Mouse (Mus musculus): ENCODE results near the gene Dnaaf5.

Dnaaf5 gene

DNA sequence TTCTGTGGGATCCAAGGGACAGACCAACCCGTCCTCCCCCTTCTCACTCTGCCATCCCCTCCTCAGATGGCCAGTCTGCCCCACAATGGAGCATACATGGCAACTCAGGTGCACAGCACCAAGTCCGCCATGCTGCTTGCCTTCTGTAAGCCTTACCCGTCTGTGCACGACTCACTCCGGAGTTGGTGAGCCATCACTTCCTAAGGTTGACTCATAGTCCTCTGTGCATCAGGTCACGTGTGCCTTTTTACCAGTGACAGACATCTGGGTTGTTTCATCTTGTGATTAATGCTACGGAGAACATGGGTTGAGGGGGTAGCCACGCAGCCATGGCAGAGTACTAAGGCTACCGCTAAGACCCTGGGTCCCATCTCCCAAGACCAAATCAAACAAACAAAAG, 9.4 kb upstream of the Dnaaf5 start:
- DNase-seq (ENCODE audit: extremely low spot score, low read depth, low spot score) = no peak

- DNase-seq (ENCODE audit: extremely low spot score, low read depth, low spot score) = no peak
Measured at GRCm38 (mm10) chr5:139141326-139141725, 8.7 kb upstream of the Dnaaf5 start.

DNA sequence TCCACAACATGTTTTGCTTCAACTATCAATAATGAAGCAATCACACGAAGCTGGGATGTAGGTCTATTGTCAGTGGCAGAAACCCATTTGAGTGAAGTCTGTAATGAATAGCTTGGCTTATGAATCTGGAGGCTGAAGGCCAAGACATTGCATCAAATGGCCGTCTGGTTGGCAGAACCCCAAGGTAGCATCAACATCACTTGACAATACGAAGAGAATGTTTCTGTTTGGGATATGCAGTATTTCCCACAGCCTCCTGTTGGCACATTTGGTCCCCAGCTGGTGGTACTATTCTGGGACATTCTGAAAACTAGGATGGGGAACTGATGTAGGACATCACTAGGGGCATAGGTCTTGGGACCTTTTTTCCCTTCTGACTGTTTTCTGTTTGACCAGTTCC, 6.1 kb upstream of the Dnaaf5 start:
- no peak for DNase-seq (ENCODE audit: extremely low spot score, low read depth, low spot score)

GRCm38 (mm10) chr5:139145726-139146125, 4.3 kb upstream of the Dnaaf5 start:
- DNase-seq (ENCODE audit: extremely low spot score, low read depth, low spot score) = no peak

DNA sequence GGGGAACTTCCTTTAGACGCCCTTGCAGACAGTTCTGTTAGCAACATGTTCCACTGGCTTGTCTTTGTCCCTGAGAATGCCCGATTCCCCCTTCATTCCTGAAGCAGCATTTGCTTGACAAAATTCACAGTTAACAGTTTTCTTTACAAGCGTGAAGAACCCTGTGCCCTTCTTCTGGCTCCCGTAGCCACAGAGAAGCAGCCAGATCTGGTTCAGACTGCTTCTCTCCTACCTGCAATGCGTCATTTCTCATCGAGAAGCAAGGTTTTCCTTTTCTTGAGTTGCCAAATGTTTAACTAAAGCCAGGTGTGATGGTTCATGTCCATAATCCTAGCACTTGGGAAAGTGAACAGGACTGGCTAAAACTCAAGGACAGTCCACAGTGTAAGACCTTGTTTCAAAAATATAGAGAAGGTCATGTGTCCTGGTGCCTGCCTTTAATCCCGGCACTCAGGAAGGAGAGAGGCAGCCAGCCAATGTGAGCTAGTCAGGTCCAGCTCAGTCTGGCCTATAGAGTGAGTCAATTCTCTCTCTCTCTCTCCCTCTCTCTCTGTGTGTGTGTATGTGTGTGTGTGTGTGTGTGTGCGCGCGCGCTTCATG, 3.4 kb upstream of the Dnaaf5 start:
- no peak for DNase-seq (ENCODE audit: extremely low spot score, low read depth, low spot score)

DNA sequence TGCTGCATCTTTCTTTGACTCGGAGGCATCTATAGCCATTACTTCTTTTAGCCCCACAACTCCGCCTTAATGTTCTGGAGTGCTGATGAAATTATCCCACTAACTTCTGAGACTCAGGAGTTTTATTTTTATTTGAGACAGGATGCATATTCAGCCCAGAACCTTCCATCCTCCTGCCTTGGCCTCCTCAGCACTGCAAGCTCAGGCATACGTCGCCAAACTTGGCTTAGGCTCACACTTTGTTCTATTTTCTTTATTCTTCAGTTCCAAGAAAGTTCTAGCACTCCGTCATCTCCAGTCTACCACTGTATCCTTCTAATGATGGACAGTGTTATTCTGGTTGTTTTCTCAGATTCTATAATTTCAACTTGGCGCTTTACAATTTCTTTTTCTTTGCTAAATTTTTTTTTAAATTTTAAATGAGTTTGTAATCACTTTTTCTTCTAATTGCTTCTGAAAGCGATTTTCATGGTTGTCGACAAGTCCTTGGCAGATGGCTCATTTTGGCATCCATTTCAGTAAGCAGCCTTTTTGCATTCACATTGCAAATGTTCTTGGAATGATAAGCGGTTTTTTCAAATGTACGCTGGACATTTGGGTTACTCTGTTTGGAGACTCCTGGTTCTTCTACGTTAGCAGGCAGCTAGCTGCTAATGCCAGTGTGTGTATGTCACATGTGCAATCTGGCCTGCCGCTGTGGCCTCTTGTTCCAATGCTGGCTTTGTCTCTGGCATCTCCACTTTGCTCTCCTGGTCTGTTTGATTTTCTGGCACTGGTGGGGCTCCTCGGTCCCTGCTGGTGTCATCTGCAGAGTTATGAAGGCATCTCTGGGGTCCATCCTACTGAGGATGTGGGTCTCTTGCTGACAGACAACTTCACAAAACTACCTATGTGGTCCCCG, 2.6 kb upstream of the Dnaaf5 start:
- no peak for DNase-seq (ENCODE audit: extremely low spot score, low read depth, low spot score)

DNA sequence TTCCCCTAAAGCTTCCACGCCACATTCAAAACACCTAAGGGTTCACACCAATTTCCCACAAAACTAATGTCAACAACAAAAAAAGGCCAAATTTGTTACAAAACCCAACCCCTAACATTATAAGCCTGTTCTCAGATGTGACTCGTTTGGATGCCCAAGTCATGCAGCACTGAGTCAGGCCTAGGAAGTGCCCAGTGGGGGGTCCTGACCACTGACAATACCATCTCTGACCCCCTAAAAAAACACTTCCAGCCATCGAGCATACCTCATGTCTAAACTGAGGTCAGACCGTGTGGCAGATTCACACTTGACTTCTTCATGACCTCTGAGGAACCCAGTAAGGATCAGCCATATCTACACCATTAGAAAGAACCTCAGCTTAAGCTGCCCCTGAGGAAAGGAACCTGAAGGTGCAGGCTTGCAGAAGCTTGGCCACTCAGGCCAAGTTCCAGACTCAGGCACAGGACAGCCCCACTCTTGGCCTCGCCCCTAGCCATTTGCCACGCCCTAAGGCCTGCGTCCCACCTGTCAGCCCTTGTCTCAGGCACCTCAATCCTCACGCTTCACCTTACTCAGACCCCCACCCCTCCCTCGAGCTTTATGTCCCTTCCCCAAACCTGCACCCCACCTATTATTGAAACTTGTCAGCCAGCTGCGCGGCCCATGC, 884 bp upstream of the Dnaaf5 start:
- DNase-seq (ENCODE audit: extremely low spot score, low read depth, low spot score) = no peak

DNA sequence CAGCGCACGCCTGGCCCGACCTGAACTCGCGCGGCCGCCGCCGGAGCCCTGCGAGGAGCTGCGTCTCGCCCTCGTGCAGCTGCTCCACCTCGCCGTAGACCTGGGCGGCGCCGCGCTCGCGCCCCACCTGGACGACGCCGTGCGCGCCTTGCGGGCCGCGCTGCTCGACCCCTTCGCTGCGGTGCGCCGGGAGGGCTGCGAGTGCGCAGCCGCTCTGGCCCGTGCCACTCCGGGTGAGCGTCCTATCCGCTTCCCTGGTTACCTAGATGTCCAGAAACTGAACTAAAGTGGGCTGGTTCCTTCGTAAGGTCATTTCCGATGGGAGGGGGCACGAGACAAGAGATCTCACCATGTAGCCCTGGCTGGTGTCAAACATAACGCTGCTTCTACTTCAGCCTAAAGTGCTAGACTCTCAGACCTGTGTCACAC, 594 bp downstream of the Dnaaf5 start:
- no peak for DNase-seq (ENCODE audit: extremely low spot score, low read depth, low spot score)

GRCm38 (mm10) chr5:139160899-139161298, 10.9 kb downstream of the Dnaaf5 start:
- DNase-seq (ENCODE audit: extremely low spot score, low read depth, low spot score) = no peak

- no peak for DNase-seq (ENCODE audit: extremely low spot score, low read depth, low spot score)
Measured at GRCm38 (mm10) chr5:139161632-139162031, 11.6 kb downstream of the Dnaaf5 start.

DNA sequence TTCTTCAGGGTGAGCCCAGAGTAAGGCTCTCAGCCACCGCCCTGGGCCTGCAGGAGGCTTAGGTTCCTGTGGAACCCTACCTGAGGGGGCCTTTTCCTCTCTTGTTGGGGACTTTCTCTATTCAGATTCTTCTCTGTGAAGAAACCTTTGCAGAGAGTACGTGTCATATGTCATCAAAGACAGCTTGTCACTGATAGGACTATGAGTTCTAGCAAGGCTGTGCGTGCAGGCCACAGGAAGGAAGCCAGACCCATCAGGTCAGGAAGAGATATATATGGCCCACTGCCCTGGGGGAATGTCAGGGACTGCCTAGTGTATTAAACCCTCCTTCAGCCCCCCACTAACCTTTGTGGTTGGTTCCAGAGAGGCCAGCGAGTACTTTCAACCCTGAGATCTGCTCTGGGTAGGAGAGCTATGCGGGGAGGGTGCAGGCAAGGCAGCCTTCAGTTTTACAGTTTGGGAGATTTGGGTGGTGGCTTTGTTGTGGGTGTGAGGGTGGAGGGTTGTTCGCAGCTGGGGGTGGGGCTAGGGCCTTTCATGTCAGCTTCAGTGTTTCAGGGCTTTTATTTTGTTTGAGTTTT, 16.8 kb downstream of the Dnaaf5 start:
- no peak for DNase-seq (ENCODE audit: extremely low spot score, low read depth, low spot score)

GRCm38 (mm10) chr5:139167548-139167947, 17.5 kb downstream of the Dnaaf5 start:
- no peak for DNase-seq (ENCODE audit: extremely low spot score, low read depth, low spot score)

DNA sequence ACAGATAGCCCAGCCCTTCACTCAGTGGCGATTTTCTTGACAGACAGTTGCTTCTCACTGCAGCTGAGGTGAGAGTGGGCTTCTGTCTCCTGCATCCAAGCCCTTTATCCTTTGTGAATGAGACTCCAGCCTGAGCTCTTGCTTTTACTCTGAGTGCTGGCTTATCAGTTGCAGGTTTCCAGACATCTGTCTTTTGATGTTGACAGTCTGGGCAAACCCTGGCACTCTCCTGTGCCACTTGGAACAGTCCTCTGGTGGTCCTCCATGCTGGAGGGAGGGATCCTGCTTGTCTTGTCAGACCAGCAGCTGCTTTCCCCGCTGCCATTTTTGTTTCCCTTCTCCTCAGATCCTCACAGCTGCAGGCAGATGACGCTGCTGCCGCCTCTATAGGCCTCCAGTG, 21.9 kb downstream of the Dnaaf5 start:
- no peak for DNase-seq (ENCODE audit: extremely low spot score, low read depth, low spot score)

GRCm38 (mm10) chr5:139174141-139174540, 24.1 kb downstream of the Dnaaf5 start:
- no peak for DNase-seq (ENCODE audit: extremely low spot score, low read depth, low spot score)

GRCm38 (mm10) chr5:139174556-139175547, 24.8 kb downstream of the Dnaaf5 start:
- no peak for DNase-seq (ENCODE audit: extremely low spot score, low read depth, low spot score)

DNA sequence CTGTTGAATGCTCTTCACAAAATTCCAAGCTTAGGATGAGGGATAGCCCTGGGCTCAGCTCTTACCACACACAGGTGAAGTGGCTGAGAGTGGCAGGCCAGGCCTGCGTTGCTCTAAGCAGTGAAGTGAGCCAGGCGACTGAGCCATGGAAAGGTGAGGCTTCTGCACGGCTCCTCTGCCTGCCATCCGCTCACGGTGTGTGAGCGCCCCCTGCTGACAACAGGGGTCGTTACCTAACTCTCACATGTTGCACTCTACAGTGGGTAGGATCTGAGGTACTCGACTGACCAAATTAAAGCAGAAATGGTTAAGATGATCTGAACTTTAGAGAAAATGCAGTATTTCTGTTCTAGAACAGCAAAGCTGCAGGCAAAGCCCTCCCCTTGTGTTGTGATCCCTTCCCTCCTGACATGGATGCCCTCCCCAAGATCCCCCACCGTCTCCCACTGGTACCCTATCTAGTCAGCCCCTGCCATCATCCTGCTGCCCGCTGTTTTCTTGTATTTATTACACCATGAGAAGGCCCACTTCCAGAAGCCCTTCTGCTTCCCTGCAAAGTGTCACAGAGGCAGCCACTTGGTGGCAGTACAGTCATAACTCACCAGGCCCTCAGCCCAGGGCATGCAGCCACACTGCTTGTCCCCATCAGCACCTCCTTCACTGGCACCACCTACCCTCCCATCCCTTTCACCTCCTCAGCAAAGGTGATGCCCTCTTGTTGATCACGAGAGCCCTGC, 29.0 kb downstream of the Dnaaf5 start:
- peak; percentile 37 for DNase-seq (ENCODE audit: extremely low spot score, low read depth, low spot score)

- no peak for DNase-seq (ENCODE audit: extremely low spot score, low read depth, low spot score)
Measured at GRCm38 (mm10) chr5:139183131-139183530, 33.1 kb downstream of the Dnaaf5 start.

DNA sequence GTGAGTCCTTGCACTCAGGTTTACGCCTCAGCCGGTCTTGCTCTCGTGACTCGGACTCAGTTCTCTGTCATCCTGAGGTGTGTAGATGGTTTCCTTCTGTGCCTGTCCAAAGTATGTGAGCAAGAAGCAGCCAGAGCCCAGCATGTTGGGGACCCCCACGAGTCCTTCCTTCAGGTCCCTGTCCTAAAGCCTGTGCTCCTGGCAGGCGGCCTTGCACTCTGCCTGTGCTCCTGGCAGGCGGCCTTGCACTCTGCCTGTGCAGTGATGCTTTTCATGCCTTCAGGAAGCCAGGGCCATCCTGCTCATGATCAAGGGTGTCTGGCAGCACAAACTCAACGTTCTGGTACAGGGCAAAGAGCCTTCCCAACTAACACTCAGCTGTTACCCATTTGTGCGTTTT, 33.6 kb downstream of the Dnaaf5 start:
- DNase-seq (ENCODE audit: extremely low spot score, low read depth, low spot score) = no peak

- no peak for DNase-seq (ENCODE audit: extremely low spot score, low read depth, low spot score)
Measured at GRCm38 (mm10) chr5:139184897-139185296, 34.9 kb downstream of the Dnaaf5 start.

GRCm38 (mm10) chr5:139189726-139190125, 39.7 kb downstream of the Dnaaf5 start:
- no peak for DNase-seq (ENCODE audit: extremely low spot score, low read depth, low spot score)

Data from hindlimb bud, embryonic 11.5 days (tissue).